Mouse (Mus musculus): ENCODE results near the gene Sumo1.

- TF ChIP-seq CTCF (conservative IDR thresholded peaks at IDR 0.05; ENCODE audit: insufficient read depth, insufficient read length, low read depth, low read length): no peak
- TF ChIP-seq POLR2A (IDR thresholded peaks at IDR 0.05; ENCODE audit: low read depth, low read length): no peak
Observed at GRCm38 (mm10) chr1:59690467-59690866, 19.8 kb upstream of the Sumo1 start.
